Mouse (Mus musculus): ENCODE measurements around the gene 1500011B03Rik.

1500011B03Rik gene

DNA sequence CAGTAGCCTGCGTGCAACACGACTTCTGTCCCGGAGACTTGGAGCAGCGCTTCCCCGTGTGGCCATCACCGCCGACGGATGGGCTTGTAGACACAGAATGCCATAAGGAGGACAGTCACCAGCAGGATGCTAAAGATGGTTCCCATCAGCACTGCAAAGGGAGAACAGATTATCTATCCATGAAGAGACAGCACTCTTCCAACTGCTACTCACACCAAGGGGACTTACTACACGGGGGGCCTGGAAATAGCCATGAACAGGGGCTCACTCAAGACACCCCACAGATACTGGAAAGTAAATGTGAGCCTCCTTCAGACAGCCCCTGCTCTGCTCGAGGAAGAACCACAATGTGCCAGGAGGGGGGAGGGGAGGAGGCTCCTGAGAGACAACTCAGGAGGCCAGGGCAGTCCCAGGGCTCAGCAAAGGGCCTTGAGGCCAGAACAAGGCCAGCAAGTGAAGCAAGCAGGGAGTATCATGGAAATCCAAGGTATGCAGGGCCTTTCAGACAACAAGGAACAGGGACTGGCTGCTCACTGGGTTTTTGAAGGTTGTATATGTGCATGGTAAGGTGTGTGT, 14.0 kb downstream of the 1500011B03Rik start:
- DNase-seq (ENCODE audit: low read depth, low spot score), result no peak

GRCm38 (mm10) chr5:114808385-114808784, 14.9 kb downstream of the 1500011B03Rik start:
- no peak for DNase-seq (ENCODE audit: low read depth, low spot score)

DNA sequence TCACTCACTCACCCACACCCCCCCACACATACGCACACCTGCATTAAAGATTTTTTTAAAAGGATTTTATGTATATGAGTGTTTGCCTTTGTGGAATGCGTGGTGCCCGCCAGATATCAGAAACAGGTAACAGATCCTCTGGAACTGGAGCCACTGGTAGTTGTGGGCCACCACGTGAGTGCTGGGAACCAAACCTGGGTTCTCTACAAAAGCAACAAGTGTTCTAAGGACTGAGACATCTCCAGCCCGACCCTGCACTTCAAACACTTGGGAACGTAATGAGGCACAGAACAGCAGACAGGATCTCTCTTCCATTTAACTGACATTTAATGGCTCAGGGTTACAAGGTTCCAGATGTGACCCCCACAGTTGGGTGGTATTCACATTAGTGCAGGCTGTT, 15.4 kb downstream of the 1500011B03Rik start:
- DNase-seq (ENCODE audit: low read depth, low spot score), result no peak

GRCm38 (mm10) chr5:114807468-114807867, 15.8 kb downstream of the 1500011B03Rik start:
- no peak for DNase-seq (ENCODE audit: low read depth, low spot score)

GRCm38 (mm10) chr5:114807063-114807462, 16.2 kb downstream of the 1500011B03Rik start:
- DNase-seq (ENCODE audit: low read depth, low spot score), result no peak

GRCm38 (mm10) chr5:114806636-114807035, 16.6 kb downstream of the 1500011B03Rik start:
- DNase-seq (ENCODE audit: low read depth, low spot score), result no peak

DNA sequence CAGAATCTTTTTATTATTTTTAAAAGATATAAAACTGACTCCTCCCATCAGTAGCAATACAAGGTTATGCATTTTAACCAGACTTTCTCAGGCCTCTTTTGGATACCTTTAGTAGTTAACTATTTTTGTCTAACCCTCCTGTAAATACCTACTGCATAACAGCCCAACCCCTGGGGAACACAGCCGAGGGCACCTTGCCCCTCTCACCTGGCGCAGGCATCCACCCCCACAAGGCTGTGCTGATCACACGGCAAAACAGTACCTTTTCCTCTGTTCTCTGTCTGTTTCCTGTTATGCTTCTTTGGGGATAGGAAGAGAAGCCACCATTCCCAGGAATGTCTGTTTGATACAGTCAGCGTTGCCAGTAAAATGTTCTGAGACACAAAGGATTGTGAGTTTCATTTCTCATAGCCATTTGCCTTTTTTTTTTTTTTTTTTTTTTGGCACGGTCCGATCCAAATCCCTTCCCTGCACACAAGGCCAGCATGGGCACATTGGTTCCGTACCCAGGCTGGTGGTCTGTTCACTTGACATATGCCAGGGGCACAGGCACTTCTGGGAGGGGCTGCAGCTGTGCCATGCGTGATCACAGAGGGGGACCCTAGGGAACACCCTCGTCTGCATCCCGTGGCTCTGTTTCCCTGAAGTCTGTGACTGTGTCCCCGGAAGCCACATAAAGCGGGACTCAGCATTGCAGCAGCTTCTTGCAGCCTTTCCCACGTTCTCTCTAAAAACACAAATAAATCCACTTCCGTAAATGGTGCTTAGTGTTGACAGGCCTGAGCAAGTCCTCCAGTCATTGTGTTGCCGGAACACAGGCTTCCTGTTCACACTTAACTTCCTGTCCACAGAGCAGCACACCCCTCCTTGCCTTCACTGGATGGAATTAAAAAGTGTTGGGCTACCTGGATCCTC, 17.6 kb downstream of the 1500011B03Rik start:
- peak; percentile 78 for DNase-seq (ENCODE audit: low read depth, low spot score)

GRCm38 (mm10) chr5:114804958-114805357, 18.3 kb downstream of the 1500011B03Rik start:
- peak; percentile 27 for DNase-seq (ENCODE audit: low read depth, low spot score)

- DNase-seq (ENCODE audit: low read depth, low spot score), result no peak
Measured at GRCm38 (mm10) chr5:114804335-114804734, 18.9 kb downstream of the 1500011B03Rik start.

GRCm38 (mm10) chr5:114803231-114803630, 20.0 kb downstream of the 1500011B03Rik start:
- no peak for DNase-seq (ENCODE audit: low read depth, low spot score)

GRCm38 (mm10) chr5:114801841-114802240, 21.4 kb downstream of the 1500011B03Rik start:
- no peak for DNase-seq (ENCODE audit: low read depth, low spot score)

DNA sequence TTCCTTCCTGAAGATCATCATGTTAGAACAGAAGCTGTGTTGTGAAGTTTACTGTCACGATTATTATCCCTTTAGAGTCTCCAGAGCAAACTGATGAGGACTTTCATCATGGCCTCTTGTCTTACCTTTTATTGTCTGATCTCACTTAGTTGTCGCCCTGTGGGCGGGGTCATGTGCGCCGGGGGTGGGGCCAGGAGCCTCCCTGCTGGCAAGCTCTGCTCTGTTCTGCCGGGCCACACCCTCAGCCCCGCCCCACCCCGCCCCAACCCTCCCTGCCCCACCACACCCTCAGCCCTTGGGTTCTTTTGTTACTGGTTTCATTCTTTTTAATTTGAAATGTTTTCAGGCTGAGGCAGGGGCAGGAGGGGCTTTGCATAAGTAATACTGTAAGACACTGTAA, 22.2 kb downstream of the 1500011B03Rik start:
- DNase-seq (ENCODE audit: low read depth, low spot score), result peak; percentile 62

- no peak for DNase-seq (ENCODE audit: low read depth, low spot score)
Measured at GRCm38 (mm10) chr5:114799848-114800247, 23.4 kb downstream of the 1500011B03Rik start.

DNA sequence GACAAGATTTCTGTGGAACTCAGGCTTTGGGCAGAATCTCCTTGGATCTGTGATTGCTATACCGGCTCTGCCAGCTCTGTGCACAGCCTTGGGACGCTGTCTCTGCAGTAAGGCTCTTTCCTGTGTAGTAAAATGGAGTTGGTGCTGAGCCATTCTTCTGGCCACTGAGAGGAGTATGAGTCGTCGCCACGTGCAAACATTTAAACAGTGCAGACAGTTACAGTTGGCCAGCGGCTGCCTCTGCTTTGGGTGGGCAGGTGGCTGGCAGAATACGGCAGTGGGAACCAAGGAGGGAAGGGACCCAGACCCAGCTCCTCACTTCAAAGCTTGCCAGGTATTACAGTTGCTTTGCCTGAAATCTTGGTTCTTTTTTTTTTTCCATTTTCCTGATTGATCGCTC, 26.0 kb downstream of the 1500011B03Rik start:
- no peak for DNase-seq (ENCODE audit: low read depth, low spot score)

- no peak for DNase-seq (ENCODE audit: low read depth, low spot score)
Measured at GRCm38 (mm10) chr5:114796299-114797012, 26.8 kb downstream of the 1500011B03Rik start.

DNA sequence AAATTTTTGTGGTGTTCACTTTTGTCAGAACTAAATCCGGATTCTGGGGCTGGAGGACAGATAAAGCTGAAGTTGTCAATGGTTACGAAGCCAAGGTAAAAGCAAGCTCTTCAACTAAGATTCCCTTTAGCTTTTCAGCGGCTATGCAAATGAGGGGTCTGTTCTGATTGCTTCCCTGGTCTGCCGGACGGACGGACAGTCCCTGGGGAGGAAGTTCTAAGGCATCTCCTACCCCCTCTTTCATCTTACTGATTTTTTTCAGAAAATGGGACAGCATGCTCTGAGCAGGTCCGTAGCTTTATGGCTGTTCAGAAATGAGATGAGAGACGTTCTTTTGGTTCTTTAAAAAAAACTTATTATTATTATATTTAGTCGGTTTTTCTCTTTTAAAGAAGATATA, 27.6 kb downstream of the 1500011B03Rik start:
- DNase-seq (ENCODE audit: low read depth, low spot score), result no peak

GRCm38 (mm10) chr5:114795231-114795630, 28.0 kb downstream of the 1500011B03Rik start:
- DNase-seq (ENCODE audit: low read depth, low spot score), result no peak

DNA sequence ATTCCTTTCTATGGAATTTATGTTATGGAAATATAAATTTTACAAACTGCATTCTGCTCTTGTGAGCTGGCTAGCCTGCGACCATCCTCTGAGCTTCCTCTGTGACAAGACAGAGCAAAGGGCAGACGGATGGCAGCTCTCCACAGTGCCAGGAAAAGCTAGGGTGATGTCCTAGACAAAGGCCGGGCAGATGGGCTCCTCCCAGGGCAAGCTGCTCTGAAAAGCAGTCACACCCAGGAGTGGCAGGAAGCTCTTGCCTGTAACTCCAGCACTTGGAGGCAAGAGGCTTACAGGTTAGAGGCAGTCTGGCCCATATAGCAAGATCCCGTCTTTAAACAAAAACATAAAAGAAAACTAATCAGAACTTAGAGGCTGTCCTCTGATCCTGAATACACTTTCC, 28.7 kb downstream of the 1500011B03Rik start:
- no peak for DNase-seq (ENCODE audit: low read depth, low spot score)

DNA sequence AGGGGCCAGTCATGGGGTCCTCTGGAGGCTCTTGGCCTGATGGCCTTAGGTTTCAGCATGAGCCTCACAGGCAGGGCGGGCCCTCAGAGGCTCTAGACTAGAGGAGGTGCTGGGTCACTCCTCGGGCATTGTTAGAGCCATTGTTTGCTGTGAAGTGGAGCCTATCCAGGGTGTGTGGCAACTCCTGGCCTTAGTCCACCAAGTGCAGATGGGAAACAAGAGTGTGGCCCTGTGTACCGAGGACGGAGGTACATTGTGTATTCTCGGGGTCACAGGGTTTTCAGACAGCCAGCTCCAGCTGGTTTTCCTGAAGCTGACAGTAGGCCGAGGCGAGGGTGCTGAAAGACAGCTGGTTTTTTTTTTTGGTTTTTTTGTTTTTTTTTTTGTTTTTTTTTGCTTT, 30.0 kb downstream of the 1500011B03Rik start:
- no peak for DNase-seq (ENCODE audit: low read depth, low spot score)

GRCm38 (mm10) chr5:114785196-114785595, 38.1 kb downstream of the 1500011B03Rik start:
- DNase-seq (ENCODE audit: low read depth, low spot score), result no peak

DNA sequence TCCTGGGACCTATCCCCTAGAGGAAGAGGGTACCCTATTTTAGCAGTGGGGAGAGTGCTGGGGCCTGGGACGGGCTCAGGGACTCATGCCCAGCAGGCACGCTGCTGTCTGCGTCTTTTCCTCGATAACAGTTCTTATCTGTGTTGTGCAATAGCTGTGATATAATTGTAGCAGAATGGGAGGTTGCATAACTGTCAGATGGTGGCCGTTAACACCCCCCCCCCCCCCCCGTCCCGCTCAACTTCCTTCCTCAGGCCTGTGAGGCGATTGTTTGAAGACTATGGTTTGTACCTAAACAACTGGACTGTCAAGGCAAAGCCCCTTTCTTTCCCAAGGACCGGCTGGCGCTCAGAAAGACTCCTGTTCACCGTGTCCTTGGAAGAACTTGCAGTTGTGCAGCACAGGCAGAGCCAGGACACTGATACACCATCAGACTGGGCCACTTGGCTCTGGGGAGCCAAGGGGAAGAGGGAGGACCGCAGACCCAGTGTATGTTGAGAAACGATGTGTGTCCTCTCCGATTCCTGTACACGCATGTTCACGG, 38.6 kb downstream of the 1500011B03Rik start:
- no peak for DNase-seq (ENCODE audit: low read depth, low spot score)

Measured in CD4-positive helper T cell, adult 2 months (primary cell).